Mouse (Mus musculus): ENCODE measurements around the gene Dlgap4. TPM values are rescaled to one million over a fixed set of nuclear protein-coding genes. Genes with fewer than 3 reads are reported as not detected.

Dlgap4 gene
- polyA plus RNA-seq, 1 experiment from 2014 or later = 78.6 TPM

GRCm38 (mm10) chr2:156726878-156727277 lies 113.4 kb downstream of the Dlgap4 start:
- H3K9ac ChIP-seq (ENCODE audit: low read depth, low read length) = no peak overlapping the region
- no peaks in the 10 kb centered on the region for H3K36me3 ChIP-seq (ENCODE audit: control insufficient read depth, insufficient read depth, low read length)
- no peak overlapping the region for H3K27ac ChIP-seq (ENCODE audit: low read depth, low read length)
- peaks cover 41% of the 10 kb centered on the region for H3K4me1 ChIP-seq (ENCODE audit: control insufficient read depth, insufficient read depth, low read length)
- no peaks in the 10 kb centered on the region for H3K9me3 ChIP-seq (ENCODE audit: control insufficient read depth, low read length)
- WGBS = 41% methylated on average over 3 of the region's 3 CpGs
- no peak overlapping the region for H3K4me2 ChIP-seq (replicated peaks; ENCODE audit: low read depth, low read length)
- no peak for ATAC-seq (ENCODE audit: low FRiP score, low TSS enrichment)
- no peaks in the 10 kb centered on the region for H3K27me3 ChIP-seq (ENCODE audit: control insufficient read depth, insufficient read depth, low read length)
- no peak overlapping the region for H3K4me3 ChIP-seq (ENCODE audit: low read length)

- Histone ChIP-seq H3K36me3 (ENCODE audit: control insufficient read depth, insufficient read depth, low read length) (no peaks in the 10 kb centered on the region), H3K27me3 (ENCODE audit: control insufficient read depth, insufficient read depth, low read length) (no peaks in the 10 kb centered on the region), H3K4me3 (ENCODE audit: low read length) (no peak overlapping the region), H3K4me2 (replicated peaks; ENCODE audit: low read depth, low read length) (no peak overlapping the region), H3K4me1 (ENCODE audit: control insufficient read depth, insufficient read depth, low read length) (peaks cover 25% of the 10 kb centered on the region), H3K9ac (ENCODE audit: low read depth, low read length) (no peak overlapping the region), H3K9me3 (ENCODE audit: control insufficient read depth, low read length) (no peaks in the 10 kb centered on the region), H3K27ac (ENCODE audit: low read depth, low read length) (peak overlapping the region; percentile 1; the same call in 1 of the 2 replicates)
- WGBS = 56% methylated on average over 8 of the region's 10 CpGs
- peak; percentile 34; the same call in 1 of the 2 replicates for ATAC-seq (ENCODE audit: low FRiP score, low TSS enrichment)
Observed at GRCm38 (mm10) chr2:156729537-156730469, 116.3 kb downstream of the Dlgap4 start.

GRCm38 (mm10) chr2:156730501-156730921 lies 117.0 kb downstream of the Dlgap4 start:
- H3K9me3 ChIP-seq (ENCODE audit: control insufficient read depth, low read length) = no peaks in the 10 kb centered on the region
- no peak overlapping the region for H3K9ac ChIP-seq (ENCODE audit: low read depth, low read length)
- H3K27ac ChIP-seq (ENCODE audit: low read depth, low read length) = peak overlapping the region; percentile 1; the same call in 1 of the 2 replicates
- no peaks in the 10 kb centered on the region for H3K27me3 ChIP-seq (ENCODE audit: control insufficient read depth, insufficient read depth, low read length)
- H3K36me3 ChIP-seq (ENCODE audit: control insufficient read depth, insufficient read depth, low read length) = no peaks in the 10 kb centered on the region
- no peak overlapping the region for H3K4me2 ChIP-seq (replicated peaks; ENCODE audit: low read depth, low read length)
- 83% methylated on average over 12 of the region's 12 CpGs for WGBS
- no peak overlapping the region for H3K4me3 ChIP-seq (ENCODE audit: low read length)
- 0 out of 2 replicates have a peak, but pooled peaks have one; percentile 29 for ATAC-seq (ENCODE audit: low FRiP score, low TSS enrichment)
- peaks cover 22% of the 10 kb centered on the region for H3K4me1 ChIP-seq (ENCODE audit: control insufficient read depth, insufficient read depth, low read length)

GRCm38 (mm10) chr2:156731592-156731991 lies 118.1 kb downstream of the Dlgap4 start:
- Histone ChIP-seq H3K4me3 (ENCODE audit: low read length) (no peak overlapping the region), H3K4me1 (ENCODE audit: control insufficient read depth, insufficient read depth, low read length) (peaks cover 22% of the 10 kb centered on the region), H3K4me2 (replicated peaks; ENCODE audit: low read depth, low read length) (no peak overlapping the region), H3K27me3 (ENCODE audit: control insufficient read depth, insufficient read depth, low read length) (no peaks in the 10 kb centered on the region), H3K36me3 (ENCODE audit: control insufficient read depth, insufficient read depth, low read length) (no peaks in the 10 kb centered on the region), H3K9ac (ENCODE audit: low read depth, low read length) (no peak overlapping the region), H3K9me3 (ENCODE audit: control insufficient read depth, low read length) (no peaks in the 10 kb centered on the region), H3K27ac (ENCODE audit: low read depth, low read length) (no peak overlapping the region)
- no peak for ATAC-seq (ENCODE audit: low FRiP score, low TSS enrichment)

- Histone ChIP-seq H3K27ac (ENCODE audit: low read depth, low read length) (no peak overlapping the region), H3K4me2 (replicated peaks; ENCODE audit: low read depth, low read length) (no peak overlapping the region), H3K4me1 (ENCODE audit: control insufficient read depth, insufficient read depth, low read length) (peaks cover 22% of the 10 kb centered on the region), H3K27me3 (ENCODE audit: control insufficient read depth, insufficient read depth, low read length) (no peaks in the 10 kb centered on the region), H3K4me3 (ENCODE audit: low read length) (no peak overlapping the region), H3K9me3 (ENCODE audit: control insufficient read depth, low read length) (no peaks in the 10 kb centered on the region), H3K36me3 (ENCODE audit: control insufficient read depth, insufficient read depth, low read length) (no peaks in the 10 kb centered on the region), H3K9ac (ENCODE audit: low read depth, low read length) (no peak overlapping the region)
- WGBS = 67% methylated on average over 6 of the region's 6 CpGs
- ATAC-seq (ENCODE audit: low FRiP score, low TSS enrichment) = peak; percentile 17; the same call in 1 of the 2 replicates
Observed at GRCm38 (mm10) chr2:156732109-156732508, 118.6 kb downstream of the Dlgap4 start.

GRCm38 (mm10) chr2:156735761-156736335 lies 122.3 kb downstream of the Dlgap4 start:
- Histone ChIP-seq H3K4me3 (ENCODE audit: low read length) (no peak overlapping the region), H3K9me3 (ENCODE audit: control insufficient read depth, low read length) (no peaks in the 10 kb centered on the region), H3K27me3 (ENCODE audit: control insufficient read depth, insufficient read depth, low read length) (no peaks in the 10 kb centered on the region), H3K4me2 (replicated peaks; ENCODE audit: low read depth, low read length) (no peak overlapping the region), H3K9ac (ENCODE audit: low read depth, low read length) (no peak overlapping the region), H3K4me1 (ENCODE audit: control insufficient read depth, insufficient read depth, low read length) (peaks cover 23% of the 10 kb centered on the region), H3K27ac (ENCODE audit: low read depth, low read length) (no peak overlapping the region), H3K36me3 (ENCODE audit: control insufficient read depth, insufficient read depth, low read length) (no peaks in the 10 kb centered on the region; the same call in 1 of the 2 replicates)
- ATAC-seq (ENCODE audit: low FRiP score, low TSS enrichment) = no peak
- WGBS = 69% methylated on average over 3 of the region's 3 CpGs

GRCm38 (mm10) chr2:156736846-156737245 lies 123.3 kb downstream of the Dlgap4 start:
- Histone ChIP-seq H3K4me1 (ENCODE audit: control insufficient read depth, insufficient read depth, low read length) (peaks cover 29% of the 10 kb centered on the region), H3K27ac (ENCODE audit: low read depth, low read length) (no peak overlapping the region)
- WGBS = 39% methylated on average over 7 of the region's 7 CpGs

GRCm38 (mm10) chr2:156737976-156738375 lies 124.5 kb downstream of the Dlgap4 start:
- Histone ChIP-seq H3K27ac (ENCODE audit: low read depth, low read length) (no peak overlapping the region), H3K4me1 (ENCODE audit: control insufficient read depth, insufficient read depth, low read length) (peaks cover 33% of the 10 kb centered on the region), H3K36me3 (ENCODE audit: control insufficient read depth, insufficient read depth, low read length) (no peaks in the 10 kb centered on the region; the same call in 1 of the 2 replicates), H3K9me3 (ENCODE audit: control insufficient read depth, low read length) (no peaks in the 10 kb centered on the region), H3K4me2 (replicated peaks; ENCODE audit: low read depth, low read length) (no peak overlapping the region), H3K9ac (ENCODE audit: low read depth, low read length) (no peak overlapping the region), H3K27me3 (ENCODE audit: control insufficient read depth, insufficient read depth, low read length) (no peaks in the 10 kb centered on the region), H3K4me3 (ENCODE audit: low read length) (no peak overlapping the region)
- whole genome bisulfite sequencing = 75% methylated on average over 7 of the region's 7 CpGs
- no peak for ATAC-seq (ENCODE audit: low FRiP score, low TSS enrichment)

More at GRCm38 (mm10) chr2:156736846-156737245, 123.3 kb downstream of the Dlgap4 start:
- no peak overlapping the region for H3K4me3 ChIP-seq (ENCODE audit: low read length)
- no peak overlapping the region for H3K9ac ChIP-seq (ENCODE audit: low read depth, low read length)
- no peaks in the 10 kb centered on the region for H3K27me3 ChIP-seq (ENCODE audit: control insufficient read depth, insufficient read depth, low read length)
- H3K4me2 ChIP-seq (replicated peaks; ENCODE audit: low read depth, low read length) = no peak overlapping the region
- H3K9me3 ChIP-seq (ENCODE audit: control insufficient read depth, low read length) = no peaks in the 10 kb centered on the region
- H3K36me3 ChIP-seq (ENCODE audit: control insufficient read depth, insufficient read depth, low read length) = no peaks in the 10 kb centered on the region; the same call in 1 of the 2 replicates
- no peak for ATAC-seq (ENCODE audit: low FRiP score, low TSS enrichment)

- peaks cover 22% of the 10 kb centered on the region for H3K4me1 ChIP-seq (ENCODE audit: control insufficient read depth, insufficient read depth, low read length)
- no peaks in the 10 kb centered on the region for H3K9me3 ChIP-seq (ENCODE audit: control insufficient read depth, low read length)
- H3K27me3 ChIP-seq (ENCODE audit: control insufficient read depth, insufficient read depth, low read length) = no peaks in the 10 kb centered on the region
- no peak overlapping the region for H3K27ac ChIP-seq (ENCODE audit: low read depth, low read length)
- H3K9ac ChIP-seq (ENCODE audit: low read depth, low read length) = no peak overlapping the region
- peaks cover 8% of the 10 kb centered on the region; the same call in 1 of the 2 replicates for H3K36me3 ChIP-seq (ENCODE audit: control insufficient read depth, insufficient read depth, low read length)
- 80% methylated on average over 9 of the region's 9 CpGs for WGBS
- H3K4me3 ChIP-seq (ENCODE audit: low read length) = no peak overlapping the region
- ATAC-seq (ENCODE audit: low FRiP score, low TSS enrichment) = no peak
- H3K4me2 ChIP-seq (replicated peaks; ENCODE audit: low read depth, low read length) = no peak overlapping the region
Observed at GRCm38 (mm10) chr2:156741265-156741664, 127.8 kb downstream of the Dlgap4 start.
